Mouse (Mus musculus) T-helper 1 cell (primary cell): ENCODE data around the gene Pdia5.

Source experiments
- in situ Hi-C: fragments of 300-600 bp; cut with MboI, MseI; formaldehyde crosslinking; loops from one replicate; pipeline ENCODE4 v1.15.1; 2025; ENCODE audit warnings: high pct_unique_total_duplicates

The Pdia5 gene

GRCm38 (mm10) chr16:35442026-35442415 is 48.7 kb downstream of the Pdia5 start:
- in situ Hi-C loops, result no loop called here

- in situ Hi-C loops, result no loop called here
These were observed 49.2 kb downstream of the Pdia5 start for GRCm38 (mm10) chr16:35441346-35442025.

- in situ Hi-C loops, result no loop called here
These were observed 51.6 kb downstream of the Pdia5 start for GRCm38 (mm10) chr16:35439046-35439445.

DNA sequence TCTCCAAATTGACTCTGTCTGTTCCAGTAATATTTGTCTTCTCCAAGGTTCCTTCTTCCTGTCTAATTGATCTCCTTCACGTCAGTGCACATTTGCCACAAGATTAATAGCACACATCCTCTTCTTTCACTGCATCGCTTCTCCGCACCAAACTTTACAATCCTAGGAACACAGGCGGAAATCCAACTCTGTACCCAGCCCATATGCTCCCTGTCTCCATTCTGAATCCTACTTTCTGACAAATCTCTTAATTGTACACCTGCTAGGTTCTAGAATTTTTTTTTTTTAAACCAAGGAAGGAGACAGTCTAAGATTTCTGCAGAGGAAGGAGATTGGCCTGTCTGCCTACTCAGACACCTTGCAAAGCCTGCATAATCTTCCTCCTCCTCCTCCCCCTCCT is 59.1 kb downstream of the Pdia5 start:
- in situ Hi-C loops, result no loop called here

DNA sequence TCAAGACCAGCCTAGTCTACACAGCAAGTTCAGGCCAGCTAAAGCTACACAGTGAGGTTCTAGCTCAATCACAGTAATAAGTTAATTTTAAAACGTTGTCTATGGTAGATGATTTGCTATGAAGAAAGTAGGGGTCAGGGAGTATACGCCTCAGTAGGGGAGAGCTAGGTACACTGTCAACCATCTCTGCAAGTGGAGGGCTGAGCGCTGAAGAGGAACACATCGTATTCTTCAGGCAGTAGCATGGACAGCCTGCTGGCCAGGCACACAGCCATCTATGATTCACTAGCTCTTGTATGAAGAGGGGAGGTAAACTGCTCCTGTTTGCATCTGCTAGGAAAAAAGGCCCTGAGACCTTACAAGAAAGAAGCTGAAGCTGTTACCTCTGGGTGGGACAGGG is 65.7 kb downstream of the Pdia5 start:
- in situ Hi-C loops, result loop anchor here (5.0 kb wide), 2 partner anchors 37 to 93 kb away; no protein-coding TSS in a partner anchor

GRCm38 (mm10) chr16:35423250-35424139 is 67.2 kb downstream of the Pdia5 start:
- in situ Hi-C loops, result loop anchor here (5.0 kb wide), 1 partner anchor 39 kb away; no protein-coding TSS in a partner anchor

DNA sequence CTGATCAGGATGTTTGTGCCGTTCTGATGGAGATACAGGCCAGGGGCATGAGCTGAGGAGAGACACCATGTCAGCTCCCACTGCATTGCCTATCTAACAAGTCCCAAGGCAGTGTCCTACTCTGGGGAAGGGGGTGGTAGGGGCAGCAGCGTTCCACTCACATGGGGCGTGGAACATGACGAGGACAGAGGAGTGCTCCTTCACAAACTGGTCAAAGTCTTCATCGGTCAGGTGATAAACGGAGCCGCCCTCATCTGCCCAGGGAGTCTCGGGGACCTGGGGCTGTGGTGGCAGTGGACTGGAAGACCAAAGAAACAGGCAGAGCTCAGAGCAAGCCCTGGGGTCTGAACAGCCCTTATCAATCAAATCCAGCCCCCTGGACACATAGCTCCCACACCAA is 68.0 kb downstream of the Pdia5 start:
- in situ Hi-C loops, result loop anchor here (5.0 kb wide), 1 partner anchor 40 kb away; no protein-coding TSS in a partner anchor

DNA sequence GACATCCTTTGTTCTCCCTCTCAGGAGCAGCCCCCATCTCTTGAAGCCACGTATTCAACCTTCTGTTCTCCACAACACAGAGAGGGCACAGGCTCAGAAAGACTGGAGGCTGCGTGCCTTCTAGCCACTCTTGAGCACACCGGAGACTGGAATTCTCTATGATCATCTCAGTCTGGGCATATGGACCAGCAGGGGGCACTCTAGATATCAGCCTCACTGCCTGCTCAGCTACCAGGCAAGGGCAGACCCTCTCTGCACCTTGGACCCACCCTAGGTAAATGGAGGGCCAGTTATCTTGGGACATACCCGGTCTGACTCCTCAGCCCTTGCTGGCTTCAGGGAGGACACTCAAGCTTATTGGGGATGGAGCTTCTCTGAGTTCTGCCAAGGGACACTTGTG is 68.5 kb downstream of the Pdia5 start:
- in situ Hi-C loops, result loop anchor here (5.0 kb wide), 1 partner anchor 40 kb away; no protein-coding TSS in a partner anchor

DNA sequence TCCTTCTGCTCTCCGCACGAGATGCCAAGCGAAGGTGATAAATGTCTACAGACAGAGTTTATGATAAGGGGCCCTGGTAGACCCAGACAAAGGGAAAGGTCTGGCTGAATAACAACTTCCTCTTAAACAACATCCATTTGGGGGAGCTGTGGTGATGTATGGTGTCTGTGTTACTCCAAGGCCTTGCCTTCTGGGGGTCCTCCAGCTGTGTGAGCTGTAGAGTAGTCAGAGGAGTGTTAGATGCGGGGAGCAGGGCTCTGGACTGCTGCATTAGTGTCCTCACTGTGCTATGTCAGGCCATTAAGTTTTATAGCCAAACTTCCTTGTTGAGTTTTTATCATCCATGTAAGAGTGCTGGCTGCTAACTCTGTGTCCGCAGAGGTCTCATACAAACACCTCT is 76.1 kb downstream of the Pdia5 start:
- in situ Hi-C loops, result no loop called here

DNA sequence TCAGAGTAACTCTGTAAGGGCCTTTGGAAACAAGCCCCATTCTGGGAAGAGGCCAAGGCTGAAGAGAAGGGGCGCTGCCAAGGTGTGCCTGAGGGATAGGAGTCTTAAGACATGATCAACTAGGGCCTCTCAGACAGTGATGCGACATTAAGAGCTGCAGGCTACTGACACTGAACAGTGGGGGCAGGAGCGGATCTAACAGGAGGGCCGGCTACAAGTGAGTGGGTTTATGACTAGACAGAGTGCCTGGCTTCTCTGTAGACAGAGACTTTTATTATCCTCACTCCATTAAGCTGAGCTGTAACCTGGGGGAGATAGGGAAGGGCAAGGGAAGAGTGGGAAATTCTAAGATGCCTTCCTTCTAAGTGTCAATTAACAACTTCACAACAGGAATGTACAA is 84.0 kb downstream of the Pdia5 start:
- in situ Hi-C loops, result no loop called here

DNA sequence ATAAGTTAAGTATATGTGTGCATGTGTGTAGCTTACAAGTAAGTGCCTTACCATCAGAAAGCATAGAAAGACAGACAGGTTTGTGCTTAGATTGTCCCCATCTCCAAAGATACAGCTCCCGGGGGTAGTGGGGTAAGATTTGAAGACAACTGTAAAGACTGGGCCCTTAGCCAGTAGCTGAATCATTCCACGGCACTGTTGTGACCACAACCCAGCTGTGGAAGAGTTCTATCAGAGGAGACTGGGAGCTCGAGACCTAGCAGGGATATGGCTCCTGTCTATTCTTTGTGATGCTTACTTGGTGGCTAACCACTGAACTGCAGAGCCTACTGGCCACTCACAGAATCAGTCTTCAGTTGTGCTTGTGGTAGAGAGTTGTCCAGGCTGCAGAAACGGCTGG is 84.5 kb downstream of the Pdia5 start:
- in situ Hi-C loops, result no loop called here

GRCm38 (mm10) chr16:35405348-35406080 is 85.2 kb downstream of the Pdia5 start:
- in situ Hi-C loops, result no loop called here

DNA sequence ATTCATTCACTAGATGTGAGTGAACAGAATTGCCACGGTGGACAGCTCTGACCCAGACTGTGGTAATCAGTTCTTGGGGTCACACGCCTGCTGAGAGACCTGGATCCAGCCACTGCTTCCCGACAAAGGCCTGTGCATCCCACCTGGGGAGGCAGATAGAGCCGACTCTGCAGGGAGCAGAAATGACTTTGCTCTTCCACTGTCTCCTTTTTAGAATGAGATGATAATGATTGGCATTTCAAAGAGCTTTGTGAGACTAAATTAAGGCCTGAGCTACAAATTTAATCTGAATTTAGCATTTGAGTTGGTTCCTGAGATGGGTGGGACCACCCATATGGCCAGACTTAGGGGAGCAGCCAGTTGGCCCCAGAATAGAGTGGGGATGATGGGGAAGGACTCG is 85.8 kb downstream of the Pdia5 start:
- in situ Hi-C loops, result no loop called here

GRCm38 (mm10) chr16:35403891-35404290 is 86.8 kb downstream of the Pdia5 start:
- in situ Hi-C loops, result no loop called here

- in situ Hi-C loops, result no loop called here
These were observed 87.3 kb downstream of the Pdia5 start for GRCm38 (mm10) chr16:35403356-35403755.

- in situ Hi-C loops, result no loop called here
These were observed 97.9 kb downstream of the Pdia5 start for GRCm38 (mm10) chr16:35392813-35393212.

- in situ Hi-C loops, result no loop called here
These were observed 105.0 kb downstream of the Pdia5 start for GRCm38 (mm10) chr16:35385654-35386053.

GRCm38 (mm10) chr16:35380048-35380447 is 110.6 kb downstream of the Pdia5 start:
- in situ Hi-C loops, result no loop called here

GRCm38 (mm10) chr16:35379344-35379743 is 111.3 kb downstream of the Pdia5 start:
- in situ Hi-C loops, result no loop called here

- in situ Hi-C loops, result loop anchor here (25.0 kb wide), 1 partner anchor 1373 kb away; no protein-coding TSS in a partner anchor
These were observed 126.6 kb downstream of the Pdia5 start for GRCm38 (mm10) chr16:35364063-35364428.

DNA sequence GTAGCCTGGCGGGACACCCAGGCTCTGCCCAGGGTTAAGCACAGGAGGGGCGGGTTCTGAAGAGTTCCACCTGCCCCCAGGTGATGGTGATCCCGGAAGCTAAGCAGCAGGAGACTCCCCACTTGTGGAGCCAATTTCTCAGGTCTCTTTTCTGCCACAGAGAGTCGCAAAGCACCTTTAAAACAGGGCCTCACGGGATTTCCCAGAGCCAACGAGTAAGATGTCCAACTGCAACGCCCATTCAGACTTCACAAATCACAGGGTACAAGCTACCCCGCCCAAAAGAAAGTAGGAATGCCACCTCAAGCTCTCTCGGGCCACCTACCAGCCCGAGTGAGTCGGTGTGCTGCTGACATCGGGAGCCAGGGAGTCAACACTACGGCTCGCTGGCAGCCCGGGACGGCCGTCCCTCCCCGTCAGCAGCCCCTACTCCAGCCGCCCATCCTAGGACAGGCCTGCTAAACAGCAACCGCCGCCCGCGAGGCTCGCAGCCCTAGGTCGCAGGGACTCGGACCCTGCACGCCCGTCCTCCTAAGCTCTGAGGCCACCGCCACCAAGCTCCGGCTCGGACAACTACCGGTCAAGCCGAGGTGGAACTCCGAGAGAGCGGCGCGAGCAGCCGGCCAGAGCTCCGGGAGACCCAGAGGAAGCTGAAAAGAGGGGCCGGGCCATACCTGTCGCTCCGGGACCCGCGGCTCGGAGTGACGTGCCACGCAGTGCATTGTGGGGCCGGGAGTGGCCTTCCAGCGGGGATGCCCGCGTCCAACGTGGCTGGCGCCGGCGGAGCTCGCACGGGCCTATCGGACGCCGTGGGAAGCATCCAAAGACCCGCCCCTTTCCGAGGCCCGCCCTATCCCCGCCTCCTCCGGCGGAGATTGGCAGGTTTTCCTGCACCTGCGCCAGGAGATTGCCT is 127.3 kb downstream of the Pdia5 start, which contains the start of gene Sec22a:
Gene Sec22a (minus strand): TSS at position 769 of the 913 bp plus-strand sequence.
- in situ Hi-C loops, result loop anchor here (25.0 kb wide), 1 partner anchor 1374 kb away; no protein-coding TSS in a partner anchor
